Mouse (Mus musculus) 3134 (cell line): ENCODE data around the gene Usp47.
A peak's percentile ranks its signal among the peaks of the same experiment; 100 is the strongest.

Experiments used
- DNase-seq: peaks from one replicate; pipeline ENCODE4 v3.0.0-alpha.2; 2011; ENCODE audit warnings: low spot score; ENCODE audit not compliant: insufficient read length; ENCODE audit errors: extremely low read depth

Usp47 gene

DNA sequence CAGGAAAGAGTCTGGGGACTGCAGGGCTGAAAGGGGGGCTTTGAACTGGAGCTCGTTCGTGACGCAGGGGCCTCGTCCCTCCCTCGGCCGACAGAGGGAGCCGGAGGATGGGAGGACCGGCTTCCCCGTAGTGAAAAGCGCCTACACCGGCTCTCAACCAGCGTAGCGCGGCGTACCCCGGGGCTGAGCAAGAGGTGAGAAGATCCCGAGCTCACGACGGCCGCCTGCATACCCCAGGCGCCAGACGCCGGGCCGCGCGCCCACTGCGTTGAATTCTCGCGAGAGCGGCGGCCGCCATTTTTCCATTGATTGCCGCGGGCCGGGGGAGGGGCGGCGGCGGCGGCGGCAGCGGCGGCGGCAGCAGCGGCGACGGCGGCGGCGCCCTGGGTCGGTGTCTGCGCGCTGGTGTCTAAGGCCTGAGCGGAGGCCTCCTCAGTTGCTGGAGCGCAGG is at the start of gene Usp47:
Gene Usp47, plus strand, starts transcription at position 355 of the 451 bp plus-strand sequence.
- DNase-seq, result peak; percentile 81

DNA sequence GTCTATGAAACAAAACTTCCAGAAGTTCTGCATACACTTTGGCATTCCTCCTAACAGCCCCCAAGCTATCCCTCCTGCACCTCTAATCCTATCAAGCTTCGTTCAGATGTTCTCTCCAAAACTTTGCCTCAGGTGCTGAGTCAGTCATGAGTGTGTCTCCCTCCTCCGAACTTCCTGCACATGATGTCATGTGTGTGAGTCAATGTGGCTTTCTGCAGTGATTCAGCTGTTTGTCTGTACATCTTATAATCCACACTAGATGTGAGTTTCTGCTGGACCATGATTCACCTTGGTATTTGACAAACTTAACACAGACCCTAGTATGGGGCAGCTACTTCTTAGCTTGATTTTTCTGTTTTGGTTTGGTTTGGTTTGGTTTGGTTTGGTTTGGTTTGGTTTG is 46.9 kb upstream of the Usp47 start:
- DNase-seq, result peak; percentile 55

DNA sequence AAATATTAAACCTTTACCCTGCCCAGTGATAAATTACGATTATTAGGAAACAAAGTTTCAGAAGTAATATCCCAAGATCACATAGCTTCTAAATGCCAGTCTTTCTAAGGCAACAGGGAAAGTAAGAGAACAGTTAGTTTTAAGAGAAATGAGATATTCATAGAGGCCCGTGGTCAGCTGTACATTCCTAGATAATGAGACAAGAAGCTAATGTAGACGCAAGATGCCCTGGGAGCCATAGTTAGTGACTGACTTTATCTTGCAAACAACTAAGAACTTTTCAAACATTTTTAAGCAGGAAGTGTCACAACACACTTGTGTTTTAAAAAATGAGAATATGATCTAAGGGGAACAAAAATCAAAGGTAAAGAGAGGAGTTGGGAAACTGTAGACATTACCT is 45.4 kb upstream of the Usp47 start:
- no peak for DNase-seq

DNA sequence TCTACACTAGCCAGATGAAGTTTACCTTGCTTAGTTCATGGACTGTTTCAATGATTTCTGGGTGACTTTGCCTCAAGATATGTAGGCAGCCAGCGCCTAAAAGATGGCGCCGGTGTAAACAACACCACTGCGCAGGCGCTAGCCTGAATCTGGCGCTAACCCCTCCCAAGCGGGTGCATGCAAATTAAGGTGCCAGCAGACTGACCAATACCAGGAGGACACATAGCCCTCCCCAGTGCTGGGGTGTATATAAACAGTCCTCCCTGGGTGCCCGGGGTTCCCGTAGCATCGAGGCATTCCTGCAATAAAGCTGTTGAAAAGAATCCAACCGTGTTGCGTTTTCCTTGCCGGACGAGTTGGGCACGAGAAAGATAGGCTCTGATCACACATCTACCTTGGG is 41.0 kb upstream of the Usp47 start:
- DNase-seq, result no peak

DNA sequence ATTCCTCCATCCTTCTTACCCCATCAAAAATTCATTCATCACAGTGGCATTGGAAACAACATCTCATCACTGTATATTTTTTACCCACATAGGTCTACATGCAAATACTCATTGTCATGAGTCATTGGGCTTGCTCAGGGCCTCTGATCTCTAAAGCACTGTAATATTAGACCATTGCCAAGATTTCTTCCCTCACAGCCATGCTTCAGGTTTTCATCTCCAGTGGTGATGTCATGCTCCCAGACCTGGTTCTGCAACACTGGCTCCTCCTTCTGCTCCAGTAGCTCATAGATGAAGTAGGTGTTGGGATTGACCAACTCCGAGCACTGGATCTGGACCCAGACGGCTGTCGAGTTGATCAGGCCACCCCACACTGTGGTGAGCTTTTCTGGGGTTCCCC is 38.8 kb upstream of the Usp47 start:
- DNase-seq, result no peak

DNA sequence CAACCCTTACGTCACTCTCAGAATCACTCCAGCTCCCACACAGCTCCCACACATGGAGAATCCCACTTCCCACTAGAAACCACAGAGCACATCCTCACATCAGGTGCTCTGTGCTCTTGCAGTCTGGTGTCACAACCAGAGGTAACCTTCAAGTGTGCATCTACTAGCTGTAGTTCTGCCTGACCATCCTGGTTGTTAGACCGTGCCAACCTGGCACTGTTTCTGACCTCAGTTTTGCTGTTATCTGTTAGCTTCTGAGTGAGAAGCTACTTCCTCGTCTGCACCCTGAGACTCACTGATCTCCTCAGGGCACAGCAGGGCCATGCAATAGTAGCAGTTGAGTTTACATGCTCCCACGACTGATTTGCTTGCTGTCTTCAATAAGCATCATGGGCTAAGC is 38.0 kb upstream of the Usp47 start:
- no peak for DNase-seq

DNA sequence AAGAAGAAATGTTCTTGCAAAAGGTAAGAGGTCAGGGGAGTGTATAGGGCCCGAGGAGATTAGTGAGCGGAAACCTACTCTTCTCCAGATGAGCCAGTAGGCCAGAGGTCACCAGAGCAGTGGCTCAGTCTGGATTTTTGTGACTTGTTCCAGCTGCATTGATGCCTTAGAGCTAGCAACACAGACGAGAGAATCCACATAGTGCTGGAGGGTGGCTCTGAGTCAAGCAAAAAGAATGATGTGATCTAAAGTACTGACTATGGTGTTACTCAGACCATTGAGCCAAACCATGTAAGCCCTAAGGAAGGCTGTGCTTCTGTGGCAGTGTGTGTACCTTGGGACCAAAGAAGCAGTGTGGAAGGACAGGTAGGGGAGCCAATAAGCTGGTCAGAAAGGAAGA is 36.4 kb upstream of the Usp47 start:
- peak; percentile 41 for DNase-seq

DNA sequence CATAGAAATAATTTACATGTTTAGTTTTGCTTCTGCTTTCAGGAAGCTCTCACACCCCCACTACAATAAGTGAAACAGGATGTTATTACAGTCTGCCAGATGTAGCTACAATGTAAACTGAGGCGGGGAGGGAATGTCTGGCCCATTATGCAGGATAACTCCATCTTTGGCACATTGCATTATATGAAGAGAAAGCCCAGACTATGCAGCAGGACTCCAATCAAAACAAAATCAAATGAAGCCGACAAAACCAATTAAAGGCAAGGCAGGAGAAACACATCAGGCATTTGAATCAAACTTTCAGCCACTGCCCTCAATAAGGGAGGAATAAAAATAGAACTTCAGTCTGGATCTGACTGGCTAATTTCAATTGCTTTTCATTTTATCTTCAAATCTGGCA is 25.9 kb upstream of the Usp47 start:
- no peak for DNase-seq

DNA sequence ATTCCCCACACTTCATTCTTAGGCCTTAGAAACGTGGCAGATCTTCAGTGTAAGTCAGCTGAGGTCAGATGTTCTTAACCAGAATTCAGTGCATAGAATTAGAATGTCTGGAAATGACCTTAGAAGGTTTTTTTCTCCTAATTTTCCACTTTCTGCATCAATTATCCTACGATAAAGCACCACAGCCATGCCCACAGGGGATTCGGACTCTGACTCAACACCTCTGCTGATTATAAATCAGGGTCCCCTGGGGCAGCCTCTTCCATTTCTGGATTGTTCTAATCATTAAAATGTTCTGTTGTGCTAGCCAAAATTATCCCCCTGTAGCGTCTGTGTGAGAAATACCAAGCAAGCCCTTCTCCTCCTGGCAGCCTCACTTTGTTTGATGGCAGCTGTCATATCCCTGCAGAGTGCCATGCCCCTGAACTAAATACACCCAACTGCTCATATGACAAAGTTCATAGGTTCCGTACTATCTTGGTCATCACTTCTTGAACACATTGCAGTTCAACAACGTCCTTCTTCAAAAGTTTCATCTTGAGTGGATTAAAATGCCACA is 24.8 kb upstream of the Usp47 start:
- DNase-seq, result no peak

DNA sequence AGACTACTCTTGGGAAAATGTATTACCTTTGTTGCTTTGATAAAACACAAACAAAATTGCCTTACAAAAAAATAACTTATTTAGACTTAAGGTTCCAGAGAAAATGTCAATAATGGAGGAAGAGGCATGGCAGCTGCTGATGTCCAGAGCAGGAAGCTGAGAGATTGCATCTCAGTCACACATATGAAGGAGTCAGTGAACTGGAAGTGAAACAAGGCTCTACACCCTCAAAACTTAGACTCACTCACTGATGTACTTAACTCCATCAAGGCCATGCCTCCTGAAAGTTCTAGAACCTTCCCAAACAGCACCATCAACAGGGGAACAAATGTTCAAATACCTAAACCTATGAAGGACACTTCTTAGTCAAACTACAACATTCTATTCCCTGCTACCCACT is 23.9 kb upstream of the Usp47 start:
- DNase-seq, result no peak

DNA sequence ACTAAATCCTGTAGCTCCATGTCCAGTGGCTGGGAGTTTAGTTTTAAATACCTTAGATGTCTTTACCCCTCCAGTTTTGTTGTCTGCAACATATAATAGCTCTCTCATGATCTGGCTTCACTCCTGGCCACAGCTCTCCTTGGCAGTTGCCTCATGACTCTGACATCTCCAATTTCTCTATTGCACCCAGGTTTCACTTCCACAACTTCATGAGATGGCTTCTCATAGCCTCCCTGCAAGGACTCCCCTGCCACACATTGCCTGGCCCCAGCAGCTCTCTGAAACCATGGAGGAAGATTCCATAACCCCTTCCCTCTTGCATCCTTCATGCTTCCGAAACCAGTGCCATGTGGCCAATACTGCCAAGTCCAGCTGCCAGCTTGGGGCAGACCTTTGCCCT is 23.1 kb upstream of the Usp47 start:
- DNase-seq, result no peak

DNA sequence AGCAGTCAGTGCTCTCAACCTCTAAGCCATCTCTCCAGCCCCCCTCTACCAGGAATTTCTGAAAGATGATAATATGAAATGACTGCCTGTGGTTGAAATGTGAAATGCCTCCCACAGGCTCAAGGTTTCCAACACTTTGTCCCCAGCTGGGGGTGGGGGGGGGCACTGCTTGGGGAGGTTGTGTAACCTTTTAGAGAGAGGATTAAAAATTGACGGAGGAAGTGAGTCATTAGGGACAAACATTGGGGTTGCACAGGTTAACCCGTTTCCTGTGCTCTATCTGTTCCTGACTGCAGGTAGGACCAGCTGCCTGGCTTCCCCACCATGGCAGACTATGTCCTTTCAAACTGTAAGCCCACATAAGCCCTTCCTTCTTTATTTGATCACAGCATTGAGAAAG is 12.8 kb upstream of the Usp47 start:
- DNase-seq, result peak; percentile 64

DNA sequence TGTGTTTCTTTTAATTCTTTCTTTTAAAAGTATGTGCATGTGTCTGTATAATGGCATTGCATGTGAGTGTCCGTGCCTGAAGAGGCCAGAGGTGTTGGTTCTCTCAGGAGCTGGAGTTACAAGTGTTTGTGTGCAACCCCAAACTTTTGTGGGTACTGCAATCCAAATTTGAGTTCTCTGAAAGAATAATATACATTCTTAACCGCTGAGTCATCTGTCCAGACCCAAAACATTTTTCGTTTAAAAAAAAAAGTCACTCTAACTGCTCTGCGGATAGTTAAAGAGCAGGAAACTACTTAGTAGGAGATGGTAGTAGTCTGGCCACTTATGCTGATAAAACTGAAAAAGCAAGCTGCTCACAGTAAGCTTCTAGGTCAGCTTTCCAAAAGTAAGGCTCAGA is 12.3 kb upstream of the Usp47 start:
- DNase-seq, result peak; percentile 49

DNA sequence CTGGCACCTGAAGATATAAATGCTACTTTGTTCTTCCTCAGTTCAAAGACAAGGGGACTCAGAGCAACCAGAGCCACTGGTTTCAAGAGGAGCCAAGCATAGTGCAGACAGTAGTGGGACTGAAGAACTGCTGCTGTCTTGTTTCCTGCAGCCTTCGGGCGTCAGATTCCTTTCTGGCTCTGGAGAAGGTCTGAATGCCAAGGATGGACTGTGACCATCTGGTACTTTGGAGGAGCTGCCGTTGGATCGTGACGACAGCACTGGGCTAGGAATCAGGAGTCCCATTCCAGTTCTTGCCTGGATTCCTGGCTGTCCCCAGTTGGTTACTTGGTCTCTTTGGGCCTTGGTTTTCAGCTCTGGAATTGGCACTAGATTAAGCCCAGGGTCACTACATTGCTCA is 11.2 kb upstream of the Usp47 start:
- peak; percentile 38 for DNase-seq

DNA sequence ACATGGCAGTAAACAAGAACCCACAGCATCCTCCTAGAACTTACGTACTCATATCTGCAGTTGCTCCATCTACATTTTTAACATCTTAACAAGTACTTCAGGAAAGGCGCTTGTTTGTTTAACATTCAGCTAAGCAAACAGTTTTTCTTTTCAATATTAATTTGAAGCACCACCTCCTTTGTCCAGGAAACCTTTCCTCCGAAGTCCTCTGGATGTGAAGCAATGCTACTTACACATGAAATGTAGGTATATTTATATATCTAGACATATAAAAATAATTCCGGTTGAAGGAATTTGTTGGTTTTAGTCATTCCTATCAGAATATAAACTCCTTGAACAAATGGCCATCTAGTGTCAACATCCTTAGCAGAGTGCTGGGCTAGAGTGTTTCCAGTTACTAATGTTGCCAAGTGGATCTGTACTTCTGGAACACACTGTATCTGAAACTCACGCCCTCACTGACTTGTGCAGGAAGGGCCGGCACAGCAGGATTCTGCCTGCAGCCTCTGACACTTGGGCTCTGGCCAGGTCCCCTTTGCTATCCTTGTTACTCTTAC is 10.6 kb upstream of the Usp47 start:
- no peak for DNase-seq

DNA sequence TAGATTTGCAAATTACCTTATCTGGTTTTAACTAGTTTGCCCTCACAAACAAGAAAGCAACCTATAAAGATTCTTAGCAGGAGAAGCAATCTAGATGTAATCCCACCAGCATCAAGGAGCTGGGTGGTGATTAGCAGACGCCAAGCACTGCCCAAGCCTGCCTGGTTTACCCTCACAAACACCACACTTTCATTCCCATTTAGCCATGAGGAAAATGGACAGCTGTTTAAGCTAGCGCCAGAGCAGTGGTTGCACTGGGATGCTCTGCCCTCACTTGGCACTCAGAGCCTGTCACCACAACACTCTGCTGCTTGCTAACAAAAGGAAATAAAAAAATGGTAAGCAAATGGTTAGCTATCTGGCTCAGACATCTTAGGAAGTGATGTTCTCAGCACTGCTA is 9.2 kb upstream of the Usp47 start:
- no peak for DNase-seq

DNA sequence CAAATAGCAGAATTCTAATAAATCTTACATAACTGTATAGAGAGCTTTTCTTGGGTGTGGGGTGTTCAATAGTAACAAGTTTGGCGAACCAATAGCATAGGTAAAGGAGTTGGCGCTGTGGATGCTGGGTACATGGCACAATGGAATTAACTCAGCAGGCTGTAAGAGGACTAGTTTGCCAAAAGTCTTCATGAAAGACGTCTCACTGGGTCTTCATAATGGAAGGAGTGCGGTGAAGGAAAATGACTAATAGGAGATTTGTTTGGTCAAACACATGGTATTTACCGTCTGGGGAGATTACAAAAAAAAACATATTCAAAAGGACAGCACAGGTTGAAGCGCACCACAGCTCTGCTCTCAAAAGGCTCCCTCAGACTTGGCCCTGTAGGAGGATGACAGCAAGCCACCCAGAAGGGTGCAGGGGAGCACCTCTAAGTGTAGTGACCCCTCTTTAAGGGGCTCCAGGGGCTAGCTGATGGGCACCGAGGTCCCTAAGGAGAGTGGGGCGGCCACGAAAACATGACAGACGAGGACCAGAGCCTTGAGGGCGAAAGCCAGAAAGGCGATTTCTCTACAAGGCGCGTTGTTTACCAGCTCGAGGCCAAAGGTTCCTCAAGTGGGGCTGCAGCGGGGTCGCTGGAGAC is 676 bp upstream of the Usp47 start:
- no peak for DNase-seq

DNA sequence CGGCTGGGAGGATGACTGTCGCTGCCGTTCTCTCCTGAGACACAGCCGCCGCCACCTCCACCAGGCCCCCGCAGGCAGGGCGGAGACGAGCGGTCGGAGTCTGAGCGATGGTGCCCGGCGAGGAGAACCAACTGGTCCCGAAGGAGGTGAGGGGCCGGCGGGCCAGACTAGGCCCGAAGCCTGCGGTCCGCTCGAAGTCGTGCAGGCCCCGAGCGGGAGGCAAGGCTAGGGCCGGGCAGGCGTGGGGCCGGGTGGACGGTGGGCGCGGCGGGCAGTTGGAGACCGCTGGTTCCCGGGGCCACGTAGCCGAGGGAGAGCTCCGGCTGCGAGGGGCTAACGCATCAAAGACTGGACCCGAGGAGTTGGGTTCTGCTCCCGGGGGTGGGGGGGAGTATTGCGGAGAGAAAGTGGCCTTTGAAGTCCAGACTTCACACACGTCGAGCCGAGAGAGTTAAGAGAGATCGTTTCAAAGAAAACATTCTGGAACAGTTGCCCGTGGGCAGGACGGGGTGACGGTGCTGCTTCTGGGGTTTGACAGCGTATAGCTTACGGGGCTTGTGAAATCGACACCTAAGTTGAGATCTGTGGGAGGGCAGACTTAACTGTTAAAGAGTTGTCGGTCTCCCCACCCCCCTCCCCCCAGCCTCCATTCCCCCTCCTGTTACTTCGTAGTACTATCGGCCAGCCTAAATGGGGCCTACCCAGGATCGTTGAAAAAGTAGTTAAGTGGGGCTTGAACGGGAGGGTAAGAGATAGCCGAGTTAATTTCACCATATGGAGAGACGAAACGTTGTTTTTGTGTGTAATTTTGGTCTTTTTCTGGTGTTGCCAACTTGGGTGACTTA is 519 bp downstream of the Usp47 start:
- peak; percentile 75 for DNase-seq

DNA sequence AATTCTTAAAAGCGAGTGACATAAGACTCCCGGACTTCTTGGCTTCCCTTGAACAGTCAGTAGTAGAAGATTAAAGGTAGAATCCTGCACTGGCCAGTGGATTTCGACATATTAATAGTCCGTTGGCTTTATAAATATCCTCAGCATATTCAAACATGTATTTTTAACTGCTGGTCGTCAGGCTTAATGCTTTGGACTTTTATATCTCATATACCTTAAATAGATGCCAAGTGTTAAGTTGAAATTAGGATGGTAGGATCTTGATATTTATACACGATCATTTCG is 1.1 kb downstream of the Usp47 start:
- no peak for DNase-seq

DNA sequence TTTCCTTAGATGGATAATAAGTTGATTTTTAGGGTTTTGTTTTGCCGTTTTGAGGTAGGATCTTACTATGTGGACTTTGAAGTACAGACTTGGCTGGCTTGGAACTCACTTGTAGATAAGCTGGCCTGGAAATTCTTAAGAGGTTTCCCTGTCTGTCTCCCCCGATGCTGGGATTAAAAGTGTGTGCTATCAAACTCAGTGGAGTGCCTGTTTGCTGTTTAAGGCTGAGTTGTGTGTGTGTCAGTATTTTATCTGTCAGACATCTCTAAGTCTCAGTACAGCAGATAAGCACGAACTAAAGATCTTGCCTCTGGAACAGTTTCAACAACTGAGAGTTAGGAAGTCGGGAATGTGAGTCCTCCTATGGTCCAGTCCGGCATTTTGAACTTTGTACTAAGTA is 1.6 kb downstream of the Usp47 start:
- DNase-seq, result no peak

DNA sequence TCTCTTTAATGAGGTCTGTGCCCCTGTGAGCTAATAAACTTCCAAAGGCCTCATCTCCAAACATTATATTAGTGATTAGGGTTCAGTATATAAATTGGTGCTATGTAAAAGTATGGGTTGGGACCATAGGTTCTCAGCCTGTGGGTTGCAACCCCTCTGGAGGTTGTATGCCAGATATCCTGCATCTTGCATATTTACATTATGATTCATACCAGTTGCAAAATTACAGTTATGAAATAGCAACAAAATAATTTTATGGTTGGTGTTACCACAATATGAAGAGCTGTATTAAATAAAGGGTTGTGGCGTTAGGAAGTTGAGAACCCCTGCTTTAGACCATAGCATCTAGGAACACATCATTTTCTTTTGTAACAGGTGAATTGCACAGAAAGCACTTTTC is 7.3 kb downstream of the Usp47 start:
- peak; percentile 28 for DNase-seq

DNA sequence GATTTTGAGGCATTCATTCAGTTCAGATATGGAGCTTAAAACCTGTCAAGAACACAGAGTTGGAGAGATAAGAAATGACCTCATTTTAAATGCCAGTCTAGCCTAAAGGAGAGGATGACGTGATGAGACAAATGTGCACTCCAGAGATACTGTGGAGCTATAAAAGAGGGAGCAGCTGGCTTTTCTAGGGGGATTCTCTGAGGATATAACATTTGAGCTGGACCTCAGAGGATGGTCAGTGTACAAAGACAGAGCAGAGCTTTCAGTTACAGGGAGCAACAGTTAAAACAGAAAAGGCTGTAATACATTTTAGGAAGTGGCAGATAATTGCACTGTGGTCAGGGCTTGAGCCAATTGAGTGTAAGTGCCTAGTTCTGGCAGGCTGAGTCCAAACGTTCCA is 12.5 kb downstream of the Usp47 start:
- DNase-seq, result no peak
